Comparison of ENCODE assay signal across 9 mouse cellular contexts in genomic region chr13:95667260-95667659, GRCm38 (mm10). TPM values are rescaled to one million over a fixed set of nuclear protein-coding genes. Genes with fewer than 3 reads are reported as not detected.
DNase-seq lines count a peak whose midpoint lies in the region; ATAC-seq and TF ChIP-seq lines count a peak whose summit lies in the region.
"Had no signal": no experiment of that assay in that cellular context is flagged by ENCODE, and none has a peak within 500 bp of the region (broad histone marks: within the 10 kb centered on the region; RNA-seq: fewer than 3 reads in every experiment).

No protein-coding gene starts in this region.

- H3K4me1 ChIP-seq in hindbrain, embryonic 10.5 days (replicated peaks), result peaks cover 14% of the 10 kb centered on the region
- H3K4me1 ChIP-seq in hindbrain, embryonic 13.5 days (replicated peaks), result no peaks in the 10 kb centered on the region
- peaks cover 2 to 10% of the 10 kb centered on the region in 2 experiments; a peak in 3 of 4 replicates for H3K4me1 ChIP-seq in MEL (ENCODE audit: control insufficient read depth in 1 of 2, insufficient read depth in 2 of 2, low read length in 2 of 2)
- peaks cover 16% of the 10 kb centered on the region for H3K4me1 ChIP-seq in heart, embryonic 10.5 days
- H3K4me1 ChIP-seq in lung, postnatal 0 days (ENCODE audit: insufficient read depth, low read depth, low read length), result no peaks in the 10 kb centered on the region
- no peaks in the 10 kb centered on the region for H3K4me1 ChIP-seq in thymus, adult 2 months (replicated peaks; ENCODE audit: control insufficient read depth, insufficient read depth, low read length)

- 23% methylated on average over 7 of the region's 7 CpGs for WGBS in hindbrain, embryonic 10.5 days
- 36% methylated on average over 7 of the region's 7 CpGs for WGBS in hindbrain, embryonic 13.5 days
- WGBS in heart, embryonic 10.5 days, result 14% methylated on average over 7 of the region's 7 CpGs
- WGBS in lung, postnatal 0 days, result 15% methylated on average over 7 of the region's 7 CpGs
- WGBS in thymus, adult 2 months, result 85% methylated on average over 7 of the region's 7 CpGs

- no peak overlapping the region for H3K4me2 ChIP-seq in hindbrain, embryonic 13.5 days
- H3K4me2 ChIP-seq in lung, postnatal 0 days (replicated peaks; ENCODE audit: low read depth, low read length), result no peak overlapping the region

- H3K79me2 ChIP-seq in MEL (ENCODE audit: control insufficient read depth, insufficient read depth, low read length, poor library complexity), result no peaks in the 10 kb centered on the region

- TF ChIP-seq EP300 in MEL (IDR thresholded peaks at IDR 0.05; ENCODE audit: low read depth in 1 of 2, low read length in 2 of 2), result no peak
- TF ChIP-seq EP300 in lung, postnatal 0 days (IDR thresholded peaks at IDR 0.05), result no peak

- H3K36me3 ChIP-seq in hindbrain, embryonic 10.5 days, result peaks cover 83% of the 10 kb centered on the region
- H3K36me3 ChIP-seq in hindbrain, embryonic 13.5 days, result peaks cover 17% of the 10 kb centered on the region; the same call in 1 of the 2 replicates
- peaks cover 0 to 9% of the 10 kb centered on the region in 2 experiments; a peak in 2 of 4 replicates for H3K36me3 ChIP-seq in MEL (ENCODE audit: control insufficient read depth in 1 of 2, insufficient read depth in 2 of 2, low read length in 2 of 2)
- peaks cover 23% of the 10 kb centered on the region for H3K36me3 ChIP-seq in heart, embryonic 10.5 days
- H3K36me3 ChIP-seq in lung, postnatal 0 days (ENCODE audit: insufficient read depth, low read length), result no peaks in the 10 kb centered on the region
- H3K36me3 ChIP-seq in thymus, adult 2 months (ENCODE audit: control insufficient read depth, insufficient read depth, low read length), result peaks cover 13% of the 10 kb centered on the region; the same call in 1 of the 2 replicates

- peak in 2 of 3 experiments; percentile 31 to 68; a peak in 3 of 6 replicates for TF ChIP-seq CTCF in MEL (IDR thresholded peaks at IDR 0.05 in 2 of 3, conservative IDR thresholded peaks at IDR 0.05 in 1 of 3; ENCODE audit: control insufficient read depth in 1 of 3, insufficient read depth in 1 of 3, low read depth in 2 of 3, low read length in 3 of 3, poor library complexity in 1 of 3, severe bottlenecking in 1 of 3)
- peak; percentile 70 for TF ChIP-seq CTCF in lung, postnatal 0 days (IDR thresholded peaks at IDR 0.05)
- TF ChIP-seq CTCF in thymus, adult 2 months (IDR thresholded peaks at IDR 0.05; ENCODE audit: borderline replicate concordance, control insufficient read depth, extremely low read depth, insufficient read depth, low read length, poor library complexity), result no peak

- DNase-seq in hindbrain, embryonic 10.5 days (ENCODE audit: low spot score), result peak; percentile 13
- peak; percentile 49 for DNase-seq in MEL (ENCODE audit: low read depth, low spot score)
- no peak for DNase-seq in heart, embryonic 10.5 days (ENCODE audit: low spot score)
- peak; percentile 68 for DNase-seq in lung, postnatal 0 days (ENCODE audit: low spot score)
- no peak for DNase-seq in gastrocnemius, postnatal 10 days
- no peak for DNase-seq in thymus, adult 2 months
- no peak for DNase-seq in gastrocnemius, adult 8-10 months (ENCODE audit: low spot score in 2 of 2)
- DNase-seq: spleen, adult 18-20 months had no signal

- no peak overlapping the region for H3K27ac ChIP-seq in hindbrain, embryonic 10.5 days
- no peak overlapping the region for H3K27ac ChIP-seq in hindbrain, embryonic 13.5 days
- H3K27ac ChIP-seq in MEL (ENCODE audit: control insufficient read depth, low read depth, low read length), result no peak overlapping the region
- peak overlapping the region; percentile 7; the same call in 1 of the 2 replicates for H3K27ac ChIP-seq in heart, embryonic 10.5 days
- H3K27ac ChIP-seq in lung, postnatal 0 days (ENCODE audit: low read length), result no peak overlapping the region
- no peak overlapping the region for H3K27ac ChIP-seq in thymus, adult 2 months (ENCODE audit: control insufficient read depth, insufficient read depth, low read length)

- no peak overlapping the region for H3K4me3 ChIP-seq in hindbrain, embryonic 10.5 days
- no peak overlapping the region for H3K4me3 ChIP-seq in hindbrain, embryonic 13.5 days
- H3K4me3 ChIP-seq in MEL (ENCODE audit: control insufficient read depth in 1 of 2, insufficient read depth in 1 of 2, low read depth in 2 of 2, low read length in 2 of 2), result no peak overlapping the region
- no peak overlapping the region for H3K4me3 ChIP-seq in heart, embryonic 10.5 days
- no peak overlapping the region for H3K4me3 ChIP-seq in lung, postnatal 0 days (ENCODE audit: low read depth, low read length)
- no peak overlapping the region for H3K4me3 ChIP-seq in thymus, adult 2 months (ENCODE audit: control insufficient read depth, insufficient read depth, low read length)

- no peak overlapping the region for H3K9ac ChIP-seq in hindbrain, embryonic 13.5 days
- H3K9ac ChIP-seq in MEL (ENCODE audit: control insufficient read depth, low read depth, low read length, poor library complexity, severe bottlenecking), result no peak overlapping the region
- no peak overlapping the region for H3K9ac ChIP-seq in lung, postnatal 0 days (replicated peaks; ENCODE audit: low read depth)

- TF ChIP-seq RAD21 in MEL (IDR thresholded peaks at IDR 0.05; ENCODE audit: low read depth, low read length), result peak; percentile 72

- no peaks in the 10 kb centered on the region for H3K9me3 ChIP-seq in hindbrain, embryonic 10.5 days
- H3K9me3 ChIP-seq in hindbrain, embryonic 13.5 days, result no peaks in the 10 kb centered on the region
- no peaks in the 10 kb centered on the region for H3K9me3 ChIP-seq in MEL (replicated peaks; ENCODE audit: insufficient read depth, low read length)
- H3K9me3 ChIP-seq in heart, embryonic 10.5 days, result no peaks in the 10 kb centered on the region
- H3K9me3 ChIP-seq in lung, postnatal 0 days (ENCODE audit: low read length), result no peaks in the 10 kb centered on the region

- no peaks in the 10 kb centered on the region for H3K27me3 ChIP-seq in hindbrain, embryonic 10.5 days (ENCODE audit: insufficient read depth, poor library complexity, severe bottlenecking)
- no peaks in the 10 kb centered on the region for H3K27me3 ChIP-seq in hindbrain, embryonic 13.5 days
- no peaks in the 10 kb centered on the region for H3K27me3 ChIP-seq in MEL (ENCODE audit: control insufficient read depth in 1 of 2, insufficient read depth in 2 of 2, low read length in 2 of 2)
- no peaks in the 10 kb centered on the region for H3K27me3 ChIP-seq in heart, embryonic 10.5 days (ENCODE audit: insufficient read depth, poor library complexity, severe bottlenecking)
- no peaks in the 10 kb centered on the region for H3K27me3 ChIP-seq in lung, postnatal 0 days (replicated peaks; ENCODE audit: insufficient read depth, low read length)
- H3K27me3 ChIP-seq in thymus, adult 2 months (ENCODE audit: control insufficient read depth, insufficient read depth, low read length), result no peaks in the 10 kb centered on the region

- ATAC-seq in hindbrain, embryonic 13.5 days (ENCODE audit: low FRiP score), result no peak
- peak; percentile 43; the same call in 1 of the 2 replicates for ATAC-seq in lung, postnatal 0 days

- no peak for TF ChIP-seq POLR2A in MEL (IDR thresholded peaks at IDR 0.05; ENCODE audit: control insufficient read depth in 1 of 2, insufficient read depth in 1 of 2, low read depth in 1 of 2, low read length in 2 of 2, poor library complexity in 1 of 2)
- TF ChIP-seq POLR2A in thymus, adult 2 months (IDR thresholded peaks at IDR 0.05; ENCODE audit: control insufficient read depth, extremely low read depth, insufficient read depth, low read length, poor library complexity), result no peak

TF ChIP-seq in MEL, 35 proteins besides CTCF, POLR2A, EP300 and RAD21:
- TF ChIP-seq USF1 (IDR thresholded peaks at IDR 0.05; ENCODE audit: low read depth, low read length) (no peak), E2F4 (IDR thresholded peaks at IDR 0.05; ENCODE audit: borderline replicate concordance, low read depth, low read length) (no peak), ZC3H11A (IDR thresholded peaks at IDR 0.05; ENCODE audit: low read depth, low read length) (peak; percentile 78), SIN3A (IDR thresholded peaks at IDR 0.05; ENCODE audit: low read length) (no peak), ZMIZ1 (IDR thresholded peaks at IDR 0.05; ENCODE audit: low read depth, low read length) (no peak), CHD2 (IDR thresholded peaks at IDR 0.05; ENCODE audit: low read length) (no peak), POLR2AphosphoS5 (IDR thresholded peaks at IDR 0.05; ENCODE audit: borderline replicate concordance, low read depth, low read length) (no peak), SMC3 (IDR thresholded peaks at IDR 0.05; ENCODE audit: low read depth, low read length) (peak; percentile 79), MYC (IDR thresholded peaks at IDR 0.05; ENCODE audit: low read depth, low read length) (no peak)

RNA-seq across cellular contexts. Expression of gene F2rl2, which starts 29.4 kb away (rescaled TPM):
- polyA plus RNA-seq in hindbrain, embryonic 10.5 days (2016; fragmentation: Nextera tagmentation; extraction: Ambion mirVana), result 1.7 and 1.8 TPM in 2 replicates
- polyA plus RNA-seq in hindbrain, embryonic 13.5 days (2015; fragmentation: Nextera tagmentation; extraction: Ambion mirVana), result 0.91 and 1.1 TPM in 2 replicates
- total RNA-seq in MEL (2012; rRNA removed), result 0.07 TPM in 1 of 2 replicates, not detected in the other
- polyA plus RNA-seq in MEL (2012; ENCODE audit: insufficient read depth in 1 of 2, insufficient read length in 2 of 2, low read depth in 1 of 2, low replicate concordance in 2 of 2, missing spikeins in 1 of 2), result under 1 TPM in 1 of 2 experiments, not detected in 1; 0.04 TPM
- 2.6 and 4.8 TPM in 2 replicates for polyA plus RNA-seq in heart, embryonic 10.5 days (2016; fragmentation: Nextera tagmentation; extraction: Ambion mirVana)
- 1.2 and 1.4 TPM in 2 replicates for polyA plus RNA-seq in lung, postnatal 0 days (2015; fragmentation: Nextera tagmentation; extraction: Ambion mirVana)
- under 1 TPM in 1 of 2 experiments, not detected in 1; 0.16 TPM for total RNA-seq in gastrocnemius, postnatal 10 days (2021)
- polyA plus RNA-seq in thymus, adult 2 months (2012; rRNA removed), result 2.1 and 2.4 TPM in 2 replicates
- total RNA-seq in gastrocnemius, adult 8-10 months (2022), result not detected

RNA-seq across cellular contexts. Expression of gene F2r, which starts 49.0 kb away (rescaled TPM):
- 93.4 and 117 TPM in 2 replicates for polyA plus RNA-seq in hindbrain, embryonic 10.5 days (2016; fragmentation: Nextera tagmentation; extraction: Ambion mirVana)
- polyA plus RNA-seq in hindbrain, embryonic 13.5 days (2015; fragmentation: Nextera tagmentation; extraction: Ambion mirVana), result 80.0 and 81.9 TPM in 2 replicates
- 18.2 and 19.1 TPM in 2 replicates for total RNA-seq in MEL (2012; rRNA removed)
- 10 to 100 TPM in 1 of 2 experiments, not detected in 1; 32.7 TPM for polyA plus RNA-seq in MEL (2012; ENCODE audit: insufficient read depth in 1 of 2, insufficient read length in 2 of 2, low read depth in 1 of 2, low replicate concordance in 2 of 2, missing spikeins in 1 of 2)
- polyA plus RNA-seq in heart, embryonic 10.5 days (2016; fragmentation: Nextera tagmentation; extraction: Ambion mirVana), result 159 and 166 TPM in 2 replicates
- polyA plus RNA-seq in lung, postnatal 0 days (2015; fragmentation: Nextera tagmentation; extraction: Ambion mirVana), result 118 and 134 TPM in 2 replicates
- 10 to 100 TPM; 16.7 to 20.5 TPM for total RNA-seq in gastrocnemius, postnatal 10 days (2021)
- polyA plus RNA-seq in thymus, adult 2 months (2012; rRNA removed), result 11.6 and 13.0 TPM in 2 replicates
- total RNA-seq in gastrocnemius, adult 8-10 months (2022), result 1 to 10 TPM; 2.6 to 7.7 (median 3.5) TPM

Comparison
In these comparisons a context has a peak if more than half of its experiments do, and no peak if none do; other contexts are left out.
1. DNase-seq: peak in hindbrain, embryonic 10.5 days (single experiment), MEL (single experiment) and lung, postnatal 0 days (single experiment); none in heart, embryonic 10.5 days (single experiment), gastrocnemius, postnatal 10 days (single experiment), thymus, adult 2 months (single experiment) and gastrocnemius, adult 8-10 months (0 of 2).